Mouse (Mus musculus) heart, embryonic 16.5 days (tissue): ENCODE data around the gene Bak1. TPM values are rescaled to one million over a fixed set of nuclear protein-coding genes. Genes with fewer than 3 reads are reported as not detected.

ENCODE experiments used
- ATAC-seq: fragments of 200-750 bp; cut with Nextera tagmentation; replicated peaks from 2 replicates; pipeline ENCODE4 v1.8.0; 2017; ENCODE audit warnings: moderate number of reproducible peaks; ENCODE audit not compliant: insufficient read depth, low FRiP score; ENCODE audit errors: extremely low read depth
- H3K27ac ChIP-seq: fragments of 300-500 bp; sonication (generic); 2 replicates; pipeline ENCODE4 v1.5.1; 2014; ENCODE audit warnings: mild to moderate bottlenecking, low read length, control low read depth, moderate library complexity
- H3K27me3 ChIP-seq: fragments of 300-500 bp; sonication (generic); 2 replicates; pipeline ENCODE4 v1.6.1; 2014; ENCODE audit warnings: low read length, mixed read lengths; ENCODE audit not compliant: control insufficient read depth, insufficient read depth
- H3K36me3 ChIP-seq: fragments of 300-500 bp; sonication (generic); 2 replicates; pipeline ENCODE4 v1.6.1; 2014; ENCODE audit not compliant: control insufficient read depth, insufficient read depth
- H3K4me1 ChIP-seq: fragments of 300-500 bp; sonication (generic); 2 replicates; pipeline ENCODE4 v1.6.1; 2014; ENCODE audit warnings: low read length, mixed read lengths; ENCODE audit not compliant: control insufficient read depth, insufficient read depth
- H3K4me2 ChIP-seq: fragments of 300-500 bp; sonication (generic); 2 replicates; pipeline ENCODE4 v1.6.1; 2014; ENCODE audit warnings: low read depth, mild to moderate bottlenecking, control low read depth, low read length
- H3K4me3 ChIP-seq: fragments of 300-500 bp; sonication (generic); 2 replicates; pipeline ENCODE4 v1.5.1; 2014; ENCODE audit warnings: mild to moderate bottlenecking, control low read depth, low read length
- H3K9ac ChIP-seq: fragments of 300-500 bp; sonication (generic); 2 replicates; pipeline ENCODE4 v1.6.1; 2014; ENCODE audit warnings: low read length, control low read depth
- H3K9me3 ChIP-seq: fragments of 300-500 bp; sonication (generic); replicated peaks from 2 replicates; pipeline ENCODE4 v1.6.1; 2016; ENCODE audit warnings: low read length; ENCODE audit not compliant: control insufficient read depth
- WGBS: fragments of 180-500 bp; shearing (Covaris S2); extraction: QIAGEN DNeasy Blood & Tissue Kit; methylation state at CpG from one replicate; pipeline ENCODE4 v1.1.7; 2014; 5-methylcytosine and 5-hydroxymethylcytosine counted together
- polyA plus RNA-seq: library from polyadenylated mRNA; unstranded; fragments of >200 nt; fragmentation: Nextera tagmentation; extraction: Ambion mirVana; gene quantifications from 2 replicates; pipeline ENCODE4 v1.2.1, GENCODE M21; 2015

Bak1 gene
- polyA plus RNA-seq, 1 experiment from 2014 or later = 6.2 TPM

GRCm38 (mm10) chr17:27042840-27043239 lies 14.0 kb upstream of the Bak1 start:
- Histone ChIP-seq H3K4me3 (no peak overlapping the region), H3K9me3 (no peaks in the 10 kb centered on the region), H3K4me1 (peaks cover 21% of the 10 kb centered on the region), H3K4me2 (no peak overlapping the region), H3K36me3 (no peaks in the 10 kb centered on the region), H3K9ac (no peak overlapping the region), H3K27me3 (no peaks in the 10 kb centered on the region), H3K27ac (no peak overlapping the region)
- ATAC-seq = 0 out of 2 replicates have a peak, but pooled peaks have one; percentile 32
- 64% methylated on average over 6 of the region's 6 CpGs for WGBS

GRCm38 (mm10) chr17:27041787-27042055 lies 12.9 kb upstream of the Bak1 start:
- H3K27ac ChIP-seq = no peak overlapping the region
- H3K4me1 ChIP-seq = peaks cover 21% of the 10 kb centered on the region
- H3K4me3 ChIP-seq = no peak overlapping the region
- H3K27me3 ChIP-seq = no peaks in the 10 kb centered on the region
- H3K9ac ChIP-seq = no peak overlapping the region
- WGBS = 83% methylated on average over 2 of the region's 2 CpGs
- ATAC-seq = no peak
- no peaks in the 10 kb centered on the region for H3K9me3 ChIP-seq
- no peak overlapping the region for H3K4me2 ChIP-seq
- H3K36me3 ChIP-seq = no peaks in the 10 kb centered on the region

- Histone ChIP-seq H3K9me3 (no peaks in the 10 kb centered on the region), H3K4me1 (peaks cover 21% of the 10 kb centered on the region), H3K9ac (no peak overlapping the region), H3K4me2 (no peak overlapping the region), H3K36me3 (no peaks in the 10 kb centered on the region), H3K4me3 (no peak overlapping the region), H3K27me3 (no peaks in the 10 kb centered on the region), H3K27ac (no peak overlapping the region)
- WGBS = 61% methylated on average over 10 of the region's 13 CpGs
- no peak for ATAC-seq
Measured at GRCm38 (mm10) chr17:27041046-27041786, 12.4 kb upstream of the Bak1 start.

- no peak for ATAC-seq
Measured at GRCm38 (mm10) chr17:27040304-27041045, 11.7 kb upstream of the Bak1 start.

GRCm38 (mm10) chr17:27039432-27040102 lies 10.8 kb upstream of the Bak1 start:
- Histone ChIP-seq H3K27ac (no peak overlapping the region), H3K27me3 (no peaks in the 10 kb centered on the region), H3K9ac (no peak overlapping the region), H3K36me3 (no peaks in the 10 kb centered on the region), H3K4me3 (no peak overlapping the region), H3K4me1 (peaks cover 21% of the 10 kb centered on the region), H3K4me2 (no peak overlapping the region), H3K9me3 (no peaks in the 10 kb centered on the region)
- 71% methylated on average over 10 of the region's 10 CpGs for WGBS
- ATAC-seq = no peak

More at GRCm38 (mm10) chr17:27040304-27041045, 11.7 kb upstream of the Bak1 start:
- Histone ChIP-seq H3K4me1 (peaks cover 21% of the 10 kb centered on the region), H3K4me2 (peak overlapping the region; percentile 27), H3K4me3 (no peak overlapping the region), H3K9me3 (no peaks in the 10 kb centered on the region), H3K9ac (peak overlapping the region; percentile 39; the same call in 1 of the 2 replicates), H3K27ac (no peak overlapping the region), H3K27me3 (no peaks in the 10 kb centered on the region), H3K36me3 (no peaks in the 10 kb centered on the region)
- 30% methylated on average over 20 of the region's 20 CpGs for WGBS

GRCm38 (mm10) chr17:27038335-27039050 lies 9.7 kb upstream of the Bak1 start:
- H3K27me3 ChIP-seq = no peaks in the 10 kb centered on the region
- H3K36me3 ChIP-seq = no peaks in the 10 kb centered on the region
- H3K9ac ChIP-seq = peak overlapping the region; percentile 11; the same call in 1 of the 2 replicates
- no peak overlapping the region for H3K4me2 ChIP-seq
- peaks cover 21% of the 10 kb centered on the region for H3K4me1 ChIP-seq
- 35% methylated on average over 18 of the region's 18 CpGs for WGBS
- no peak; the same call in 1 of the 2 replicates for ATAC-seq
- no peaks in the 10 kb centered on the region for H3K9me3 ChIP-seq
- no peak overlapping the region for H3K4me3 ChIP-seq
- H3K27ac ChIP-seq = no peak overlapping the region

GRCm38 (mm10) chr17:27036465-27036864 lies 7.7 kb upstream of the Bak1 start:
- no peak overlapping the region for H3K4me3 ChIP-seq
- no peaks in the 10 kb centered on the region for H3K27me3 ChIP-seq
- 61% methylated on average over 7 of the region's 7 CpGs for WGBS
- 0 out of 2 replicates have a peak overlapping the region, but pooled peaks have one; percentile 5 for H3K27ac ChIP-seq
- H3K36me3 ChIP-seq = no peaks in the 10 kb centered on the region
- peaks cover 16% of the 10 kb centered on the region for H3K4me1 ChIP-seq
- no peak overlapping the region for H3K4me2 ChIP-seq
- ATAC-seq = no peak
- no peaks in the 10 kb centered on the region for H3K9me3 ChIP-seq
- no peak overlapping the region for H3K9ac ChIP-seq

GRCm38 (mm10) chr17:27032869-27033268 lies 4.1 kb upstream of the Bak1 start:
- peak; percentile 25 for ATAC-seq
- no peaks in the 10 kb centered on the region for H3K27me3 ChIP-seq
- no peak overlapping the region for H3K27ac ChIP-seq
- peak overlapping the region; percentile 57 for H3K4me2 ChIP-seq
- H3K9ac ChIP-seq = peak overlapping the region; percentile 27; the same call in 1 of the 2 replicates
- under 1% methylated on average over 14 of the region's 14 CpGs for WGBS
- no peaks in the 10 kb centered on the region for H3K9me3 ChIP-seq
- no peaks in the 10 kb centered on the region for H3K36me3 ChIP-seq
- peak overlapping the region; percentile 15 for H3K4me3 ChIP-seq
- peaks cover 5% of the 10 kb centered on the region for H3K4me1 ChIP-seq
